Mouse (Mus musculus) liver, embryonic 14.5 days (tissue): ENCODE results near the gene Tor2a.

Experiments
- CTCF ChIP-seq: IDR thresholded peaks from 2 replicates; pipeline ENCODE4 v1.5.1; 2016; ENCODE audit warnings: antibody characterized with exemption, low read depth, control low read depth
- EP300 ChIP-seq: IDR thresholded peaks from 2 replicates; pipeline ENCODE4 v1.6.1; 2016; ENCODE audit warnings: antibody characterized with exemption, low read depth

GRCm38 (mm10) chr2:32714987-32715425 lies 42.0 kb upstream of the Tor2a start:
- no peak for TF ChIP-seq CTCF
- no peak for TF ChIP-seq EP300
